Mouse (Mus musculus): ENCODE data around the gene Olfr782.
"Not testable (repeated sequence)": the region's sequence is repeated elsewhere in the genome, so short reads cannot be mapped to it uniquely, and the experiment has no call there.

Gene Olfr782

GRCm38 (mm10) chr10:129348550-129348949 lies at the start of gene Olfr782:
Gene Olfr782 (plus strand): TSS chr10:129348850.
- no peak for ATAC-seq (ENCODE audit: insufficient number of reproducible peaks, low FRiP score, low TSS enrichment)

DNA sequence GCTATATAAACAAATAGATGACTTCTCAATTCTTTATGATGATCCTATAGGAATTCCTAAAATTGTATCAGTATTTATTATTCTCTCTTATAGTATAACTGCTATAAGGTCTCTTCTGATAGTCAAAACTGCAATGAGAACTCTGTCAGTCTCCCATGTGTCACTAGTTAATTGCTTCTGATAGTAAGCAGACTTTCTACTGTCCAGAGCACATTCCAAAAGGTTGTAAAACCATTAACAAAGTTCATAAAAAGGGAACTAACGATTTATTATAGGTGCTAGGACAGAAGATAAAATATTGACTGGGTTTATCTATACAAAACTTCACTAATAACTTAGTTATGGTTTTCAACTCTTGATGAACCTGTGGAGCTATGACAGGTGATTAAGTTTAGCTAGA lies 35.7 kb upstream of the Olfr782 start:
- ATAC-seq (ENCODE audit: insufficient number of reproducible peaks, low FRiP score, low TSS enrichment), result not testable (repeated sequence)

DNA sequence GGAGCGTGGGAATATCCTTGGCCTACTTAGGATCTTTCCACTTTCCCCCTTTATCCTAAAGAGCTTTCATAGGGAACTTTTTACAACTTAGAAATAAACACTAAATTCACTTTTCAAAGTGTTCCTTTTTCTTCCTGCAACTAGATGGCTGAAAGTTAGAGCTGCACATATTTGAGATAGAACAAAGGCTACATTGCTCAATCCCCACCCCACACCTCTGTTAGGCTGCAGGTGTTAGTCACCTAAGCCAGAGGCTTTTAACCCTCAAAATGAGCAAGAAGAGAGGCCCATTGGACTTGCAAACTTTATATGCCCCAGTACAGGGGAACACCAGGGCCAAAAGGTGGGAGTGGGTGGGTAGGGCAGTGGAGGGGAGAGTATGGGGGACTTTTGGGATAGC lies 35.1 kb upstream of the Olfr782 start:
- ATAC-seq (ENCODE audit: insufficient number of reproducible peaks, low FRiP score, low TSS enrichment), result not testable (repeated sequence)

DNA sequence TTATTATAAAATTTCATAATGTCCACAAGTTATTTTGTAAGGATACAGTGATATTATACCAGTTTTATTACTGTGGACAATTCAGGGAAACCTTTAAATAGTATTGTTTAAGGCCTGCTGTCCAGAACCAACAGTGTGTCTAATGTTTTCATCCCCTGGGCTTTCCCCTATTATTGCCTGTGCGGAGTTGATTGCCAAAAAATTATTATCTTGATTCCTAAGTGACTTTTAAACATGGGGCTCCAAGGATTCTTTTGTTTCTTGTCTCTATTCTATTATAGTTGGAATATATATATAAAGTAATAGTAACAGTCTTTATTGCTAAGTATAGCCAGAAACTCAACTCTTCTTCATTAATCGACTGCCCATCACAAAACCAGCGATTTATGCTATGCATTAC lies 30.8 kb upstream of the Olfr782 start, which contains the start of gene Olfr780:
TSS of gene Olfr780 (plus strand) at position 301 of the 400 bp plus-strand sequence.
- ATAC-seq (ENCODE audit: insufficient number of reproducible peaks, low FRiP score, low TSS enrichment), result no peak

GRCm38 (mm10) chr10:129328554-129328953 lies 20.1 kb upstream of the Olfr782 start, which contains the start of gene Olfr781:
Gene Olfr781 (plus strand): TSS chr10:129328854.
- no peak for ATAC-seq (ENCODE audit: insufficient number of reproducible peaks, low FRiP score, low TSS enrichment)

DNA sequence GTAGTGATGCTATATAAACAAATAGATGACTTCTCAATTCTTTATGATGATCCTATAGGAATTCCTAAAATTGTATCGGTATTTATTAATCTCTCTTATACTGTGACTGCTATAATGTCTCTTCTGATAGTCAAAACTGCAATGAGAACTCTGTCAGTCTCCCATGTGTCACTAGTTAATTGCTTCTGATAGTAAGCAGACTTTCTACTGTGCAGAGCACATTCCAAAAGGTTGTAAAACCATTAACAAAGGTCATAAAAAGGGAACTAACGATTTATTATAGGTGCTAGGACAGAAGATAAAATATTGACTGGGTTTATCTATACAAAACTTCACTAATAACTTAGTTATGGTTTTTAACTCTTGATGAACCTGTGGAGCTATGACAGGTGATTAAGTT lies 3.8 kb downstream of the Olfr782 start:
- not testable (repeated sequence) for ATAC-seq (ENCODE audit: insufficient number of reproducible peaks, low FRiP score, low TSS enrichment)

DNA sequence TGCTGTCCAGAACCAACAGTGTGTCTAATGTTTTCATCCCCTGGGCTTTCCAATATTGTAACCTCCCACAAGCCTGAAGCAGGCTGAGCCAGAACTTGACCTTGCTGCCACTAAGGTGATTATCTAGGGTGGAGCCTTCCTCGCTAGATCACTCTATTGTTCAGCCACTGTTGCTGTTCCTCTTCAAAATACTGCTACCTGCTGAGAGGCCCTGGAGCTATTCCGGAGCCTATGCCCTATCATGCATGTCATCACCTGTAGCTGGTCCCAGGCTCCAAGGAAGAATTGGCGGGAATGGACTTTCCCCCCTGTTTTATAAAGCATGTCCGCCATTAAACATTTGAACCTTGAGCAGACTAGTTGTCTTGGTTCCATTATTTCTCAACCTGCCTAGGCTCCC lies 7.8 kb downstream of the Olfr782 start:
- ATAC-seq (ENCODE audit: insufficient number of reproducible peaks, low FRiP score, low TSS enrichment), result not testable (repeated sequence)

DNA sequence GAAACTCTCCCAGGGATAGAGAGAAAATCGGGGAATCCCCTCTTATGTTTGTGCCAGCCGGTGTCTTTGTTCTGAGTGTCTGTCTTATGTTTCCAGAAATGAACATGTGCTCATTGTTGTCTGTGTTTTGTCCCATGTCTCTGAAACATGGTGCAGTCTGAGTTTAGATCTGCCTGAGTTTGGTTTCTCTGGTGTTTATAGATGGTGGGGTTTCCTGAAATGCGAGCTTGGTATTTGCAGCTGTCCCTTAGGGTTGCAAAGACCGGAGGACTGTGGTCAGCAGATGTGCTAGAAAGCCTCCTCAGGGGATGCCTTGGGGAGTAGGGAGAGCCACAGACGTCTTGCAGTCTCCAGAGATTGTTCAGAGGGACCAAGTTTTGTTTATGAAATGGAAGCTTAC lies 8.7 kb downstream of the Olfr782 start:
- ATAC-seq (ENCODE audit: insufficient number of reproducible peaks, low FRiP score, low TSS enrichment), result no peak

- ATAC-seq (ENCODE audit: insufficient number of reproducible peaks, low FRiP score, low TSS enrichment), result not testable (repeated sequence)
Measured at GRCm38 (mm10) chr10:129374051-129374450, 25.4 kb downstream of the Olfr782 start.

DNA sequence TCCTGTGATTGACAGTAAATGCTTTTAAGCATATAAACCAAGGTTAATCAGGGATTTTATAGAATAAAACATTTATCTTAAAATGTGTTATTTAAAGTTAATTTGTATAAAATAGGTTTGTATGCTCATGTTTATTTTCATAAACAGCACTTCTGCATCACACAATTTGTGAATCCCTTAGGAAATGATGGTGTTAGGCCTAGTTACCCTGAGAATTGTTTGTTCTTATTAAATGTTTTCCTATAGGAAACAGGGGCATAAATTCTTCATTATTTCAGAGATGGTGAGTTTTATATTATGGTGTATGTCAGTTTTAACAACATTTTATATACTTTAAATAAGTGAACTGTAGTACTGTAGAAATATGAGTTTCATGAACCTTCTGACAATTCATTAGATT lies 35.1 kb downstream of the Olfr782 start, which contains the start of gene Olfr784:
TSS of gene Olfr784 (plus strand) at position 301 of the 400 bp plus-strand sequence.
- no peak for ATAC-seq (ENCODE audit: insufficient number of reproducible peaks, low FRiP score, low TSS enrichment)

DNA sequence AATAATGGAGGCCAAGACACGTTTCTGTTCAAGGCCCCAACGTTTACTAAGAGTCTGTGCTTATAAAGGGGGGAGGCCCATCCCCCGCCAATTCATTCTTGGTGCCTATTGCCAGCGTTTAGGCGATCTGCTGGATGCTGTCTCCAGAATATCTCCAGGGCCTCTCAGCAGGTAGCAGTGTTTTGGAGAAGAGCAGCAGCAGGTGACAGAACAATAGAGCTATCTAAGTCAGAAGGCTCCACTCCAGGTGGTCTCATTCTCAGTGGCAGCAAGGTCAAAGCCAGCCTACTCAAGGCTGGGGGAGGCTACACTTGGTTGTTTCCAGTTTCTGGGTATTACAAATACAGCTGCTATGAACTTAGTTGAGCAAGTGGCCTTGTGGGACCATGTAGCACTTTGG lies 52.2 kb downstream of the Olfr782 start:
- no peak for ATAC-seq (ENCODE audit: insufficient number of reproducible peaks, low FRiP score, low TSS enrichment)

Measured in cerebellum, adult (tissue).